Mouse (Mus musculus) left cerebral cortex, adult 8-10 months (tissue): ENCODE results near the gene Rap1gds1. TPM values are rescaled to one million over a fixed set of nuclear protein-coding genes. Genes with fewer than 3 reads are reported as not detected.

Experiments
- DNase-seq, 2 experiments: peaks; one replicate each; pipeline ENCODE4 v3.0.0; 2022; ENCODE audit warnings: low spot score in 2 of 2
- total RNA-seq, 4 experiments: library from RNA; stranded (reverse); gene quantifications; 2 replicates each; pipeline ENCODE4 v1.2.4; 2022

Rap1gds1 gene
- total RNA-seq, 4 experiments from 2014 or later, result 249 to 287 (median 264) TPM

DNA sequence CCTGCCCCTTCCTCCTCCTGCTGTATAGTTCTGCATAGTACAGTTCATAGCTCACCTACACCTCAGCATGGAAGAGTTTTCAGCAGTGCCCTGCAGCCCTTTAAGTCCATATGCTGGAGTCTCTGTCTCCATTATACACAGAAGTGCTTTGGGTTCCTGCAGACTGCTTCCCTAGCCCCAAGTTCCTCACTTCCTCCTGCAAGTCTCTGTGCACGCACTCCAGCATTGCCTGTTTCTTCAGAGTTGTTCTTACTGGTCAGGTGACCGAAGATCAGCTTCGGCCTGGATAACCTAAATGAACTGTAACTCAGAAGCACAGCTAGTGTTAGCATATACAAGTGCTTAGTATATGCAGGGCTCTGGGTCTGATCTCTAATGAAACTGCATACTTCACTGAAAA, 12.9 kb downstream of the Rap1gds1 start:
- DNase-seq, result no peak

DNA sequence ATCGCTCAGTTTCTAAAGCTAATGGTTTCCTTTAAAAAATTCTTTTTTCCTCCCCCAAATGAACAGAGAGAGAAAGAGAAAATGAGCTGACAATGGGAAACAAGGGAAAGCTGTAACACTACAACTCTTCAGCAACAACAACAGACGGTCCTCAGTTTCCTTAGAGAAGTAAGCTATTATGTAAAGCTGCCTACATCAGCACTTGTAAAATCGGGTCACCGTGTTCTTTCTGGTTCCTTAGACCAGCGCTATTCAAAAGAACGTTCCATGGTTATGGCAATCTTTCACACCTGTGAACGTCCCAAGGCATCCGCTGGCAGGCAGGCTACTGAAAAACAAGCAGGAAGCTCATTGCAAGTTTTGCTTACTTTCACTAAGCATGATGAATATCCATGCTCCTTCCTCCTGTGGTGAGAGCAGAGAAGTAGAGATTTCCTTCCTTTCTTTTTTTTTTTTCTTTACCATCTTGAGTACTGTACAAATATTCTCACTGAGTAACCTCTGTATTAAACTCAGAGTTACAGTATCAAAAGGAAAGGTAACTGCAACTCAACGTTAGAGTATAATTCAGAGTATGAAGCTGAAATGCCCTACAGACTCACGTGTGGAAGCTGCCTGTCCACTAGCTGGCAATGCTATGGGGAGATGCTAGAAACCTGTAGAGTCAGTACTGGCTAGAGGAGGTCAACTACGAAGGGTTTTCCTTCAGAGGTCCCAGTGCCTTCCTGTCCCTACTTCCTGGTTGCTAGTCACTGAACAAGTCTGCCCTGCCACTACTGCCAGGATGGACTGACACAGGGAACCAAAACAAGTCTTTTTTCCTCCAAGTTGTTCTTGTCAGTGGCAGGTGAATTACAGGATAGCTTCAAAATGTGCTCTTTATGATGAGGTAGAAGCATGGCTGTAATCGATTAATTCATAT, 26.0 kb downstream of the Rap1gds1 start:
- DNase-seq, result no peak

DNA sequence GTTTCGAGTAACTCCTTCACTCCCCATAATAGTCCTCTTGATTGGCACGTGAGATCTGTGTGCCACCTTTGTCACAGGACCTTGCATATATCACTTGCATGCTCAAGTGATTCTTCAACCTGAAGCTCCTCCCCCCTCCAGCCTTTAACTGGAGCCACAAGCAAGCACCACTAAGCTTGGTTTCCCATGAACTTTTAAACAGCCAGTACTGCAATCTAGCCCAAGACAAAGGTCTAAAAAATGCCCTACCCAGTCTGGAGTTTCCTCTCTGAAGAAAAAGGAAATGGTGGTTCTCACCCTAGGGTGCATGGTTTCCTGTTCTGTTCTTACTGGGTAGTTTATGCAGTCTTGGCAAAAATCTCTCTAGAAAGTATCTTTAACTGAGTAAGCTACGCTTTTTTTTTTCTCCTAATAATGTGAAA, 32.6 kb downstream of the Rap1gds1 start:
- DNase-seq, result no peak

DNA sequence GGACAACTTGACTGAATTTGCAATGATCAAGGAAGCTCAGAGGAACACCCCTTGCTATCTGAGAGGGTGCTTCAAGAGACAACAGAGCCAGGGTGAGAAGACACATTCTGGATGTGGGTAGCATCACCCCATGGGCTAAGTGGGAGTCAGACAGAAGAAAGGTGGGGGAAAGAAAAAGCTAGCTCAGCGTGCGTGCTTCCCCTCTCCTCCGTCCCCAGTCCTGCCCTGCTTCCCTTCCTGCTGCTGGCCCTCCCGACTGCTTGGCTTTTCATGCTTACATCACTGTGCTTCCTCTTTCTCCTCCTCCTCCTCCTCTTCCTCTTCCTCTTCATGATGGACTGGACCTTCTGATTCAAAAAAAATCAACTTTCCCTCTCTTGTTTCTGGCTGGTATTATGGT, 33.1 kb downstream of the Rap1gds1 start:
- DNase-seq, result no peak

DNA sequence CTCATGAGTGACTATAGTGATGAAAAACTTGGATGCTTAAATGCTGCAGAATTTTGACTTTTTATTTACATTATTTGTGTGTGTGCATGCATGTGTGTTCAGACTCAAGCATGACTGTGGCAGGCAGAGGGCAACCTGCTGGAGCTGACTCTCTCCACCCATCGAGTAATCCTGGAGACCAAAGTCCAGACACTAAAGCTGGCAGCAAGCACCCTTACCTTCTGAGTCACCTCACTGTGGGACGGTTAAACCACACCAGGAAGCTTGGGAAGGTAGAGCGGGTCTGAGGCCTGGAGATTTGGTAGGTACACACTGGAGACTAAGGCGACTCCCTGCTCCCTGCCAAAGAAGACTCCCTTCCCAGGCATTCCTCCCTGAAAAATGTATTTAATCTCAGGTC, 38.0 kb downstream of the Rap1gds1 start:
- DNase-seq, result no peak

DNA sequence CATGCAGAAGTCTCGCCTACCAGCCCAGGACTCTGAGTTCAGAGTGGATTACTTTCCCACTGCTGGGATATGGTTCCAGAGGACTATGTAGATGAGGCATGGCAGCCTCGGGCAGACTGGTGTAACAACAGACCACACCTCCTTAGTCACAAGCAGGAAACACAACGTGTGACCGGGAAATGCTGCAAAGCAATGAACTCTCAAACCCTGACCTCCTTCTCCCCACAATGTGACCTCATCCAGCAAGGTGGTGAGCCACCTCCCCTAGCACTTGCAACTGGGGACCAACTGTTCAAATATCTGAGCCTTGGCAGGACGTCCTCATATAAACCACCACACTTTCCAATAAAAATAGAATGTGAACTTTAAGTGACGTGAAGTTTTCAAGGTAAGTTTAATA, 41.8 kb downstream of the Rap1gds1 start:
- no peak for DNase-seq

DNA sequence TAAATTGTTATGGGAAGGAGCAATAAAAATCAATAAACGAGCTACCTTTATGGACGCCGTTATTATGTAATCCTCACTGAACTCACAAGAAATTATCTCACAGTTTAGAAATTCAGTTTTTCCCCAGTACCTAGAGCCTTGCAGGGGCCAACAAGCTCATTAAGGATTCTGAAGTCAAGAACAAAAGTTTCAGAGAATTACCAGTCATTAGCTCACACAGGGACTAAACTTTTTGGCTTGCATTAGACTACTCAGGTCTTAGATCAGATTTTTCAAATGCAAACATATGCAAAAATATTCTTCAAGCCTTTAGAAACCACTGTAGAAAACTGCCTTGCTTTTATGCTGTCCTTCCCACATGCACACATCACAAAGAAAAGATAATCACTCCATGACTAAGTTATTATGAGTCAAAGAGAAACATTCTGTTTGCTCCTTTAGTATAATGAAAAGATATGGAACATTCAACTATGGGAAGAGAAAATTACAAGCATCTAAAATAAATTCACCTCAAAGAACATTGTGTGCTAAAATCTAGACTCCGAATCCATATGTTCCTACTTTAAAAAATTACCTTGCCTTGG, 44.3 kb downstream of the Rap1gds1 start:
- no peak for DNase-seq

DNA sequence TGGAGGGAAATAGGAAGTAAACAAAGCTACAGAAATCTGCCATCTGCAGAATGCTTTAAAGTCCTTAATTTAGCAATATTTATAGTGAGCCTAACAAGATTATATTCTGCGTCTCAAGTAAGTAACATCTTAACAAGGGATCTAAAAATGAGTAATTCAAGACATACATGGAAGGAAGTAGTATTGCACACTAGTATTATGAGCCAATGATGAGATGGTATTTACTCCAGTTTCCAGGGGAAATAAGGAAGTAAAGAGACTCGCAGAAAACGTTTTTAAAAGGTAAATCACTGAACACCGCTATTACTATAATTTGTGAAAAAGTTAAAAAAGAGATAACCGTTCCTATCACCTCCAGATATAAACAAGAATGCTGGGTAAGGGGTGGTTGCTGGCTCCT, 49.9 kb downstream of the Rap1gds1 start:
- DNase-seq, result no peak

DNA sequence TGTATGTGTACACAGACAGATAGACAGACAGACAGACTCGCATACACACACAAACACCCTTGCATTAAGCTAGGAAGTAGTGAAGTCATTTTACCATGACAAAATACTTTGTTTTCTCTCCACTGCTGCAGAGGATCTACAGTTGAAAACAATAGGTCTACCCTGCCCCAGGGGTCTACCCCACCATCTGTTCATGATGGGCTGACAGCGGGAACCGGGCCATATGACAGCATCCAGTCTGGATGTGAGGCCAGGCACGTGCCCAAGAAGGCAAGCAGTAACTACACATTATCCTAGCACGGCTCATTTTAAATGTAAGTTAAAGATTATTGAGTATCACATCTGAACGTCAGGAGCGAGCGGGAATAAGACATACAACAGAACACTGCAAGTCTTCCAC, 51.4 kb downstream of the Rap1gds1 start:
- no peak for DNase-seq

DNA sequence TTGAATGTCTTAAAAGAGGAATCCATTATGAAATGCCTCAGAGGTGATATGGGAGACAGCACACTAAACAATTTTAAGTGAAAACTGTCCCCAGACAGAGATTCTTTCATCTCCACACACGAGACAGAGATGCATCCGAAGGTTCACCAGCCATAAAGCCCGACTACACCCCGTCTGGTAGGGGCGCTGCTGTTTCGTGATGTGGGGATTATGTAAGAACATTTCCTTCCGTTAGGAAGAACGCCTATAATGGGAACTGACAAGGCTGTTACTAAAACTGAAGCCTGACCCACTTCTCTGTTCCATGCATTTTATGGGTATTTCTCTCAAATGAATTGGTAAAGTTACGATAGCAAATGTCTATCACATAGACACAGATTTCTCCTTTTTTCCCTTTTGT, 62.6 kb downstream of the Rap1gds1 start:
- DNase-seq, result peak in 1 of 2 experiments; percentile 32

DNA sequence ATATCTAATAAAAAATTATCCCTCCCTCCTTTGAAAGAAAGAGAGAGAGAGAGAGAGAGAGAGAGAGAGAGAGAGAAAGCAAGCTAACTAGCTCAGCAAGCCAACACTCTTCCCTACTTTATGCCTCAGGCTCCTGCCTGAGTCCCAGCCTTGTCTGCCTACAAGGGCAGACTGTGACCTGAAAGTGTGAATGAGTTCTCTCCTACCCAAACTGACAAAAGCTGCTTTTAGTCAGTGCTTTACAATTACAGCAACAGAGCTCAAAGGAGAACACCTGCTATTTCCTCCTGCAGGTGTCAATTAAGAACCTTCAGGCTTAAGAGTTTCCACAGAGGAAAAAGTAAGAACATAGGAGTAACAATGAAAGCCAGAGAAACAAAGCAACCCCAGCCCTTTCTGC, 69.3 kb downstream of the Rap1gds1 start:
- DNase-seq, result no peak

DNA sequence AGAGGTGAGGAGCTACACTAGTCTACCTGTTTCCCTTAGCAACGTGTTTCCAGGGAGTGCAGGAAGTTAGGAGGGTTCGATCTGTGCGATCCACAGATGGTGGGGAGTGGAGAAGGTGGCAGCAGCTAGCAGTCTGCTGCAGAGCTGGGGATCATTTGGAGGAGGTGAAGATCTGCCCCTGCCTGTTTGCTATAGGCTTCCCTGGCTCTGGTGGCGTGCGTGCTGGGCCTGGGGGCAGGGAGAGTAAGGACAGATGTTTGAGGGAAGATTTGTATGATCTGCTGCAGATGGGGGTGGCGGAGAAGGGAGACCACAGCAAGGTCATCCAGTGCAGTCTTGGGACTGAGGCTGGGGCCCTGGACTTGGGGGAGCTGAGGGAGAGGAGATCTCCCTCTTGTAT, 72.2 kb downstream of the Rap1gds1 start:
- DNase-seq, result no peak

DNA sequence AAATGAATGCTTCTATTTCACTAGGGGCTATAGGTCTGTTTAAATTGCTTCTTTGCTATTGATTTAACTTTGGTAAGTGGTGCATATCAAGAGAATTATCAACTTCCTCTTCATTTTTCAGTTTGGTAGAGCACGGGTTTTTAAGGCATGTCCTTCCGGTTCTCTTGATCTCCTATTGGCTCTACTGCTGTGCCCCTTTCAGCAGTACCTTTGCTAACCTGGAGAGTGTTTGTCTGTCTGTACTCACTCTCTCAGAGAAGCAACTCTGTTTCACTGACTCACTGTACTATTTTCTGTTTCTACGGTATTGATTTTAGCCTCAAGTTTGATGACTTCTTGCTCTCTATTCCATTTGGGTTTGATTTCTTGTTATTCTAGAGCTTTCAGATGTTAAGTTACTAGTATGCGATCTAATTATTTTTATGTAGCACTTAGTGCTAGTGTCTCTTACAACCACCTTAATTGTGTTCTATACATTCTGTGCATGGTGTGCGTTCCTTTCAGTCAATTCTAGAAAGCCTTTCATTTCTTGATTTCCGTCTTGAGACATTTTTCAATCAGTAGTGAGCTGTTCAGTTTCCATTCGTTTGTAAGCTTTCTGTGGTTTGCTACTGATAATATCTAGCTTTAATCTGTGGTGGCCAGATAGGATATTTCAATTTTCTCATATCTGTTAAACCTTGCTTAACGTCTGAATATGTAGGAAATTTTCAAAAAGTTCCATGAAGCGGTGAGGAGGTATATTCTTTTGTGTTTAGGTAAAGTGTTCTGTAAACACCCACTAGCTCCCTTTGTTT, 74.7 kb downstream of the Rap1gds1 start:
- DNase-seq, result no peak

DNA sequence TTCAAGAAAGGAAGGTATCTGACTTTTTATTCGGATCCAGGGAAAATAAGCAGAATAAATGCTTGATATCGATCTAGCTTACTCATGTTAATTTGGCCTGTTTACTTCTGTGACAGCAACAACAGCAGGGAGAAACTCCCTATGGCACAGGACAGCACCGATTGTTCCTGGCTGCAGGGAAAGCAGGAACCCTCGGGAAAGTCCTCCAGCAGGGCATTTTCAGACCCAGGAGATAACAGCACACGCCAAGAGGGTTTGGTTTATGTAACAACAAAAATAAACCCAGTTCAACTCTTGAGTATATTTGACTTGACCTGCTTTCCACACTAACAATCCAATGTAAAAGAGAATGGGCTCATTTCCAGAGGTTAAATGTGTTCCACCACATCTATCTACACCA, 81.5 kb downstream of the Rap1gds1 start:
- no peak for DNase-seq

DNA sequence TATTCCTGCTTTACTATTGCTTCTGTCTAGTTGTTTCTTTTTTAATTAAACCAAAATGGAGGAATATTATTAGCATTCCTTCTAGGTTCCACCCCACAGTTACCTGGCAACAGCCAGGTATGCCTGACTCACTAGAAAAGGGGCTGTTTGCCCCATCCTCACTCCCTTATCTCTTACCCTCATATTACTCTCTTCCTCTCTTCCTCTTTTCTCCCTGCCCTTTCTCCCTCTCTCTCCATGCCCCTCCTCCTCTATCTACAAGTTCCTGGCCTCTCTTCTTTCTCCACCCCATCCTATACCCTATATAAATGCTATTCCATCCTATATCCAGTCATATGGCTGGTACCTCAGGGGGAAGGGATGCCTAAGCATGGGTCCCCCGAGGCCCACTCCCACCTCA, 83.6 kb downstream of the Rap1gds1 start:
- DNase-seq, result no peak

DNA sequence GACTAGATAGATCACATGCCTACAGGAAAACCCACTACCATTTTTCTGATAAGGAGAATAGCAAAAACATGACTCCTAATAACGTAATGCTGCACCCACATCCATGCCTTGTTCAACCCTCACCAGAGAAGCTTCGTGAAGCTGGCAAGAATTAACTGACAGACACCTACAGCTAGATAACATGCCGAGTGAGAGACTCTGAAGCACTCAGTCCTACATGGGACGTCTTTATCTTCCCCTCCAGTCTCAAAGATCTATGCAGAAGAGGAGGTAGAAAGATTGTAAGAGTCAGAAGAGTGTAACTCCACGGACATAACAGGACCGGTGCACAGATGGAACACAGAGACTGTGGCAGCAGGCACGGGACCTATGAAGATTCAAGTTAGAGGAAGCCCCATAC, 85.9 kb downstream of the Rap1gds1 start:
- no peak for DNase-seq

DNA sequence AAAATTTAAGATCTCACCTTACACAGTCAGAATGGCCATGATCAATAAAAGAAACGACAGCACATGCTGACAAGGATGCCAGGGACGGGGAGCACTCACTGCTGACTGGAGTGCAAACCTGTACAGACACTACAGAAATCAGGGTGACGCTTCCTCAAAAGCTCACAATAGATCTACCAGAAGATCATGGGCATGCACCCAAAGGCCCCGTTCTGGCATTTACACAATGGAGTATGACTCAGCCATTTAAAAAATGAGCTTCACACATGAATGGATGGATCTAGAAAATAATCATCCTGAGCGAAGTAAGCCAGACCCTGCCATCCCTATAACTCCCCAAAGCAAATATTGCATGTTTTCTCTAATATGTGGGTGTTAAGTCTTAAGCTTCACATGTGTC, 87.0 kb downstream of the Rap1gds1 start:
- no peak for DNase-seq

DNA sequence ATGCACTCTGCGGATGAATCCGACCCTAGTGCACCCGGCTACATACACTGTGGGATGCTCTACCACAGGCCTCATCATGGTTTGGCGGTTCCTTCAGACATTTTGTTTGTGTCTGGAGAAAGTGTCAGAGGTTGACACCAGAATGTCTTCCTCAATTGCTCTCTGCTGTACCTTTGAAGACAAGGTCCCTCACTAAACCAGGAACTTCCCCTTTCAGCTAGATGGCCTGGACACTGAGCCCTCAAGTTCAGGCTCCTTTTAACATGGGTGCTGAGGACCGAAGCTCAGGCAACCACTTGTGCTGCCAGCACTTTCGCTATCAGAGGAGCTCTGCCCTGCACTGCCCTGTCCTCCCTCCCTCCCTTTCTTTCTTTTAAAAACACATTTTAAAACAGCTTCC, 92.8 kb downstream of the Rap1gds1 start:
- DNase-seq, result no peak

DNA sequence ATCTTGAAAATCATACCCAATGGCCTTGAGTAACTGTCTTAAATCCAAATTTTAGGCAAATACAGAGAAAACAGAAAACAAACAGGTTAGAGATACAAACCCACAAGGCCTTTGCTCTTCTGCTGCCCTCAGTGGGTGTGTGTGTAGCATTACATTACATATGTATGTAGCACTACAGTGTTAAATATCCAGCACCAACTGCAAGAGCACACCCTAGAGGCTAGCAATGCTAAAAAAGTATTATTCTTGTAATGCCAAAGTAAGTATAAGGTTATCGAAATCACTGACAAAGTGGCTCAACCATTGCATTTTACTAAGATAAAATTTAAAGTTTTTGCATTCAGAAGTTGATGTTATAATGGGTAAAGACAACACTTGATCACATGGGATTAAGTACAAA, 97.6 kb downstream of the Rap1gds1 start:
- DNase-seq, result no peak

DNA sequence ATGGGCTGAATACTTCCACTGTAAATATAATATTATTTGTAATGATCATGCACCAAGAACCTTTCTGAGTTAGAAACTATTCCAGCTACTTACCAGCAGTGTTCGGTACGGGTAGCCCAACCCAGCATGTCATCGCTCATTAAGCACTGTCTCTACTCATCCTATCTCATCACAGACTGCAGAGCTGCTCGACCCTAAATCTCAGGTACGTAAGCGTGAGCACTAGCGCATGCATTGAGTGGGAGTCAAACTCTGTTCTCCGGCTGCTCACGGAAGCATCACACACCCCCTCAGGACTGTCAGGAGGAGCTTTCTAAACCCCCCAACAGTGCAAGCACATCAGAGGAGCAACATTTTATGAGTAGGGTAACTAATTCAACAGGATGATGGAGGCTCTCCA, 107.4 kb downstream of the Rap1gds1 start:
- DNase-seq, result peak in 1 of 2 experiments; percentile 24

DNA sequence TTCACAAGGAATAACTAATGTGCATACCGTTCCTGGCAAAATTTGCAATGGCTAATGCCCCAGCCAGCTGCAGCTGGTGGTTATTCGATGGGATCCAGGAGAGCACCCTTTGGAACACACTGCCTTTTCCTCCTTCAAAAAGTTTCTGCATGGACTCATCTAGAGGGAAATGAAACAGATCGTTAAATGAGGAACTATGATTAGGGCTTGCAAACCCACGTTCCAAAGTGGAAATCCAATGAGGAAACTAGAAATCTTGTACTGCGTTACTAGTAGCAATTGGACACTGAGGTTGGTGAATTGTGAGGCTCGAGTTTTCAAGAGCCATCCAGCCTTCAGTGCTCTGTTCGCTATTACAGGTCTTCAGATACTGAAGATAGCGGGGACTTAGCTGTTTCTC, 116.5 kb downstream of the Rap1gds1 start:
- no peak for DNase-seq

DNA sequence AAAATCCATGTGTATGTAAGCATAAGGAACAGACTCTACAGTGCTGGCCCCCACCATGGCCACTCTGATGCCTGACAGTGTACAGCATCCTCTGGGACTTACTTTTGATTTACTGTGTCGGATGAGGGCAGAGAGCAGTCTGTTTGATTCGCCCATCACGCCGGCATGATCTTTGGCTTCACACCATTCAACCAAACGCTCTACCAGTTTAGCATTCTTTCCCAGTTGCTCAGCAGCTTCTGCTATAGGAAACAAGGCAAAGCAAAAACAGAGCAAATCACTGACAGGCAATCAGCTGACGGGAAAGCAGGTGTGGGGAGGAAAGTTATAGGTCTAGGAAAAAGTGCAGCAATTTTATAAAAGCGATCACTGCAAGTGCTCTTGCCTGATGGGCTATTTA, 119.8 kb downstream of the Rap1gds1 start:
- no peak for DNase-seq
